Mouse (Mus musculus) lung, postnatal 0 days (tissue): ENCODE measurements around the gene Cabp4.

ENCODE experiments used
- CTCF ChIP-seq: IDR thresholded peaks from 2 replicates; pipeline ENCODE4 v1.5.1; 2016; ENCODE audit warnings: antibody characterized with exemption, mild to moderate bottlenecking
- EP300 ChIP-seq: IDR thresholded peaks from 2 replicates; pipeline ENCODE4 v1.6.1; 2016; ENCODE audit warnings: antibody characterized with exemption, mild to moderate bottlenecking, control low read depth

GRCm38 (mm10) chr19:4147782-4148490 lies 4.1 kb upstream of the Cabp4 start:
- no peak for TF ChIP-seq CTCF
- TF ChIP-seq EP300: no peak
